Mouse (Mus musculus): Measurements from ENCODE around the gene Pum3. TPM values are rescaled to one million over a fixed set of nuclear protein-coding genes. Genes with fewer than 3 reads are reported as not detected.
"Not testable (repeated sequence)": the region's sequence is repeated elsewhere in the genome, so short reads cannot be mapped to it uniquely, and the experiment has no call there.

Gene Pum3
- polyA plus RNA-seq, 1 experiment from 2014 or later, result 80.7 TPM

DNA sequence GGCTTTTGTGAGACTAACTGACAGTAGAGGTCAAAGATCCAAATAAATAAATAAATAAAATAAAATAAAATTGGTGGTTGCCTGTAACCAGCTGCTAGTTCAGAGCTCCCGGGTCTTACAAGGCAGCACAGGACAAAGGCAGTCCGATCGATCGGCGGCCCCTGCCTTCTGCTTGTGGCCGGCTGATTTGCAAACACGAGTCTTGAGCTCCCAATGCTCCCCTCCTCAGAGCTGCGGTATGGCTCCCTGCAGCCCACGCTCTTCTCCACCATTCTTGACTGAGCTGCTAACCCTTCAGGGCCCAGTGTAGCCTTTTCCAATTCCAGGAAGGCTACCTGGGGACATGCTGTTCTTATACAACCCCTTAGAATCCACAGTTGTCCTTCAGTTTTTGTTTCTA is 31.8 kb downstream of the Pum3 start:
- WGBS, result 89% methylated on average over 9 of the region's 9 CpGs
- H3K4me2 ChIP-seq, result no peak overlapping the region
- ATAC-seq (ENCODE audit: low FRiP score) (no peak), DNase-seq (ENCODE audit: low spot score, missing footprints) (peak; percentile 69)
- H3K27ac ChIP-seq (ENCODE audit: low read depth, low read length), result no peak overlapping the region
- no peak overlapping the region for H3K9ac ChIP-seq (ENCODE audit: low read length)
- H3K4me3 ChIP-seq (ENCODE audit: low read depth, low read length), result no peak overlapping the region
- H3K9me3 ChIP-seq (ENCODE audit: control insufficient read depth, low read length), result no peaks in the 10 kb centered on the region
- no peaks in the 10 kb centered on the region for H3K27me3 ChIP-seq (ENCODE audit: control insufficient read depth, insufficient read depth, low read length)
- H3K36me3 ChIP-seq (ENCODE audit: control insufficient read depth, insufficient read depth, low read length), result peaks cover 5% of the 10 kb centered on the region; the same call in 1 of the 2 replicates
- H3K4me1 ChIP-seq (ENCODE audit: control insufficient read depth, insufficient read depth, low read length), result no peaks in the 10 kb centered on the region

DNA sequence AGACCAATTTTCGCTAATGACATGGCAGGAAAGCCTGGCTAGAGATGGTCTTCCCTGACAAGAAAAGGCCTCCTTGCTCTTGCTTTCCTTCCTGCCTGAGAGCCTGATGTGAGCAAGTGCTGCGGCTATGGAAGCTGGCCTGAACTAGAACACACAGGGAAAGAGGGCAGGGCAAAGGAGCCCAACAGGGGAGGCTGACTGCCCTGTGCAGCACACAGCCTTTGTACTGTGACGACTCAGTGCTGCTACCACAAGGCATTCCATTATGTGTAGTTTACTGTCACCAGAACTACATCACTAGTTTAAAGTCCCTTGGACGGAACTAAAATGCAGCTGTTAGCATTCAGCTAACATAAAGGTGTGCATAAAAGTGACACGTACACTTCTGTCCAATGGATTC is 32.4 kb downstream of the Pum3 start:
- Histone ChIP-seq H3K4me2 (no peak overlapping the region), H3K4me1 (ENCODE audit: control insufficient read depth, insufficient read depth, low read length) (no peaks in the 10 kb centered on the region), H3K27me3 (ENCODE audit: control insufficient read depth, insufficient read depth, low read length) (no peaks in the 10 kb centered on the region), H3K4me3 (ENCODE audit: low read depth, low read length) (no peak overlapping the region), H3K9ac (ENCODE audit: low read length) (no peak overlapping the region), H3K27ac (ENCODE audit: low read depth, low read length) (no peak overlapping the region), H3K36me3 (ENCODE audit: control insufficient read depth, insufficient read depth, low read length) (peaks cover 5% of the 10 kb centered on the region; the same call in 1 of the 2 replicates), H3K9me3 (ENCODE audit: control insufficient read depth, low read length) (no peaks in the 10 kb centered on the region)
- ATAC-seq (ENCODE audit: low FRiP score), result no peak
- DNase-seq (ENCODE audit: low spot score, missing footprints), result no peak
- WGBS, result 91% methylated on average over 5 of the region's 5 CpGs

DNA sequence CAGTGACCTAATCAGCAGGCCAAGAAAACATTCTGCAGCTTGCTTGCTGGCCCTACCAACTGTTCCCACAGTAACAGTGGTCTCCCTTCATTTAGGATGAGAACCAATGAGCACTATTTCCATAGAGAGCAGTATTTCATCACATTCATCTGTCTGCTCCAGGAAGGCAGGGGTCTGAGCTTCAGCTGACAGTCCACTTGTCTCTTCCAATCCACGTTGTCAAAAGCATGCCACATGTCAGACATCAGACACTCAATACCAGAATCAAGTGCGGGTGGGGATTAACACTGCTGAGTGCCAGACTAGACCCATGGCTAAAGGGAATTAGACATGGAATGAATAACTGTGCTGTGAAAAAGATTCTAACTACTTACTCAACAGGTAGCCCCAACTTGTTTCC is 32.9 kb downstream of the Pum3 start:
- H3K36me3 ChIP-seq (ENCODE audit: control insufficient read depth, insufficient read depth, low read length), result peaks cover 5% of the 10 kb centered on the region; the same call in 1 of the 2 replicates
- H3K9me3 ChIP-seq (ENCODE audit: control insufficient read depth, low read length), result no peaks in the 10 kb centered on the region
- H3K4me2 ChIP-seq, result no peak overlapping the region
- DNase-seq (ENCODE audit: low spot score, missing footprints), result no peak
- 84% methylated on average over 2 of the region's 2 CpGs for WGBS
- ATAC-seq (ENCODE audit: low FRiP score), result no peak
- H3K27ac ChIP-seq (ENCODE audit: low read depth, low read length), result no peak overlapping the region
- no peak overlapping the region for H3K4me3 ChIP-seq (ENCODE audit: low read depth, low read length)
- no peak overlapping the region for H3K9ac ChIP-seq (ENCODE audit: low read length)
- no peaks in the 10 kb centered on the region for H3K4me1 ChIP-seq (ENCODE audit: control insufficient read depth, insufficient read depth, low read length)
- no peaks in the 10 kb centered on the region for H3K27me3 ChIP-seq (ENCODE audit: control insufficient read depth, insufficient read depth, low read length)

DNA sequence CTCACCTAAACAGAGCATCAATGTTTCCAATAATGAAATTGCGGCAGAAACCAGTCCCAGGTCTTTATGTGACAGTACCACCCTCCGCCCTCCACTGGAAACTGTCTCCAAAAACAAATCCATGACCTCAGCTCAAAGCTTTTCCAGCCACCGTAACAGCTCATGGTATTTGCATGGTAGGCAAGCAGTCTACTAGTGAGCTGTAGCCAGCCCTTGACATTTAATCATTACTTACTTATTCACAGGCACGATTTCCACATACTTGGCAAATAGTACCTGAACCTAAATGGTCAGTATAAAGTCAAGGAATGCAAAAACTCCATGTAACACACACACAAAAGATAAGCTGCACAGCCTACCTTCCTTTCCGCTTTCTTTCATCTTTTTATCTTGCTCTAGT is 33.7 kb downstream of the Pum3 start:
- H3K36me3 ChIP-seq (ENCODE audit: control insufficient read depth, insufficient read depth, low read length), result peaks cover 3% of the 10 kb centered on the region; the same call in 1 of the 2 replicates
- 93% methylated on average over 5 of the region's 5 CpGs for WGBS

DNA sequence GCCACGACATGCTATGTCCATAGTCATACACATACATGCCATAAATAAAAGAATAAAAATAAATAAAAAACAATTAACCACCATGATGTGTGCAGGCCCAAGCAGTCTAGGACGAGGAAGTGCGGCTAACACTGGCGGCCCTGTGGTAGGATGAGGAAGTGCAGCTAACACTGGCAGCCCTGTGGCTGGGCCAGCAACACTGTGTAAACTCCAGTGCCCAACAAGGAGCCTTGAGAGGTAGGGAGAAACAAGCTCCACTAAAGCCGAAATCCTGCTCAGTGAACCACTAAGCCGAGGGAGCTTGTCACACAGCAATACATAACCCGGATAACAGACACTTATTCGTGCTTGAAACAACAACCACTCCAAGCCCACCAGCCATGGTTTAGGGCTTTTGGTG is 34.1 kb downstream of the Pum3 start:
- ATAC-seq (ENCODE audit: low FRiP score), result 0 out of 2 replicates have a peak, but pooled peaks have one; percentile 5
- 89% methylated on average over 8 of the region's 8 CpGs for WGBS
- Histone ChIP-seq H3K4me1 (ENCODE audit: control insufficient read depth, insufficient read depth, low read length) (no peaks in the 10 kb centered on the region), H3K4me2 (no peak overlapping the region), H3K27me3 (ENCODE audit: control insufficient read depth, insufficient read depth, low read length) (no peaks in the 10 kb centered on the region), H3K27ac (ENCODE audit: low read depth, low read length) (no peak overlapping the region), H3K9me3 (ENCODE audit: control insufficient read depth, low read length) (no peaks in the 10 kb centered on the region), H3K9ac (ENCODE audit: low read length) (no peak overlapping the region), H3K4me3 (ENCODE audit: low read depth, low read length) (no peak overlapping the region), H3K36me3 (ENCODE audit: control insufficient read depth, insufficient read depth, low read length) (peaks cover 2% of the 10 kb centered on the region; the same call in 1 of the 2 replicates)
- peak; percentile 49 for DNase-seq (ENCODE audit: low spot score, missing footprints)

More for the DNA sequence above, 33.7 kb downstream of the Pum3 start:
- Histone ChIP-seq H3K27ac (ENCODE audit: low read depth, low read length) (no peak overlapping the region), H3K4me3 (ENCODE audit: low read depth, low read length) (no peak overlapping the region), H3K9me3 (ENCODE audit: control insufficient read depth, low read length) (no peaks in the 10 kb centered on the region), H3K4me2 (no peak overlapping the region), H3K4me1 (ENCODE audit: control insufficient read depth, insufficient read depth, low read length) (no peaks in the 10 kb centered on the region), H3K27me3 (ENCODE audit: control insufficient read depth, insufficient read depth, low read length) (no peaks in the 10 kb centered on the region), H3K9ac (ENCODE audit: low read length) (no peak overlapping the region)
- DNase-seq (ENCODE audit: low spot score, missing footprints) (peak; percentile 75), ATAC-seq (ENCODE audit: low FRiP score) (no peak)

DNA sequence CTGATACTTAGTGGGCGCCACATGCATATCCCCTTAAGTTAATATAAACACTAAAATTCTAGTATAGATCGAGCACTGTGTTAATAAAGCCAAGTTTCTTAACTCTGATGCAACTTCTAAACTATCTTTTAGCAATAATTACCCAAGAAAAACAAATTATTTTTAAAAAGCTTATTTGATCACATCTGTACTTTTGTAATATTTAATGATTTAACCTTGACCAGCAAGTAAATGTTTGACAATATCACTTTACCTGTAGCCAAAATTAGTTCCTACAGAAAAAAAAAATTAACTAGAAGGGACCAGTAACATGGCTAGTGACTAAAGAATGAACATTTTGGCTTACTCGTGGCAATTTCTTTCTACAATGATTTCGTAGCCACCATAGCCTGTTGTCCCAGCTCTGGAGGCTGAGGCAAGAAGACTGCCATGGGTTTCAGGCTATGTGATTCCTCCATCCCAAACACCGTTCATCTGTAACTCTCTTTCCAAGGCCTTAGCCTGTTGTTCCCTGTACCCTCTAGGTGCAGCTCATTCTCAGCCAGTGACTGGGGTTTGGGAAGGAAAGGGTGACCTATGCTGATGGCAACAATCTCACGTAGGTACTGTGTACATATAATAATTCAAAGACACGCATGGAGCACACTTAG is 35.2 kb downstream of the Pum3 start:
- no peaks in the 10 kb centered on the region for H3K9me3 ChIP-seq (ENCODE audit: control insufficient read depth, low read length)
- H3K27ac ChIP-seq (ENCODE audit: low read depth, low read length), result no peak overlapping the region
- no peaks in the 10 kb centered on the region for H3K4me1 ChIP-seq (ENCODE audit: control insufficient read depth, insufficient read depth, low read length)
- H3K4me2 ChIP-seq, result no peak overlapping the region
- ATAC-seq (ENCODE audit: low FRiP score), result no peak
- no peak overlapping the region for H3K9ac ChIP-seq (ENCODE audit: low read length)
- no peak overlapping the region for H3K4me3 ChIP-seq (ENCODE audit: low read depth, low read length)
- no peaks in the 10 kb centered on the region for H3K27me3 ChIP-seq (ENCODE audit: control insufficient read depth, insufficient read depth, low read length)
- peak; percentile 73 for DNase-seq (ENCODE audit: low spot score, missing footprints)
- H3K36me3 ChIP-seq (ENCODE audit: control insufficient read depth, insufficient read depth, low read length), result peaks cover 6% of the 10 kb centered on the region; the same call in 1 of the 2 replicates
- WGBS, result 94% methylated on average over 7 of the region's 7 CpGs

DNA sequence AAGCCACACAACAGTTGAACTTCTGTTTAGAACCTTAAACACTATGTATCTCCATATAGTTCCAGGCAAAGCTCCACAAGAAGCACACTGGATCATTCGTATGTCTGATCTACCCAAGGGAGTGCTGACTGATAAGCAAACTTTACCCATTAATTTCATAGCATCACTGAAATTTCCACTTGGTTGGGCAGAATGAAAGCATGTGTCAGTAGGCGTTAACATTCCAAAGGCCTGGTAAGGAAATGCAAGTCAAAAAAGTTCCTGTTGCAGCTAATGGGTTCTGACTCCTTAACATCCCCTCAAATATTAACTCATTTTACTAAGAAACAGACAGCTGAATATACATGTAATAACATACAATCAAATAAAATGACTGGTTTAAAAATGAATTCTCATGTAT is 37.2 kb downstream of the Pum3 start:
- Histone ChIP-seq H3K4me1 (ENCODE audit: control insufficient read depth, insufficient read depth, low read length) (no peaks in the 10 kb centered on the region), H3K4me2 (no peak overlapping the region), H3K27ac (ENCODE audit: low read depth, low read length) (no peak overlapping the region), H3K9me3 (ENCODE audit: control insufficient read depth, low read length) (no peaks in the 10 kb centered on the region), H3K27me3 (ENCODE audit: control insufficient read depth, insufficient read depth, low read length) (no peaks in the 10 kb centered on the region), H3K9ac (ENCODE audit: low read length) (no peak overlapping the region), H3K36me3 (ENCODE audit: control insufficient read depth, insufficient read depth, low read length) (peaks cover 9% of the 10 kb centered on the region; the same call in 1 of the 2 replicates), H3K4me3 (ENCODE audit: low read depth, low read length) (no peak overlapping the region)
- WGBS, result 91% methylated on average over 2 of the region's 2 CpGs
- ATAC-seq (ENCODE audit: low FRiP score) (no peak), DNase-seq (ENCODE audit: low spot score, missing footprints) (peak; percentile 4)

DNA sequence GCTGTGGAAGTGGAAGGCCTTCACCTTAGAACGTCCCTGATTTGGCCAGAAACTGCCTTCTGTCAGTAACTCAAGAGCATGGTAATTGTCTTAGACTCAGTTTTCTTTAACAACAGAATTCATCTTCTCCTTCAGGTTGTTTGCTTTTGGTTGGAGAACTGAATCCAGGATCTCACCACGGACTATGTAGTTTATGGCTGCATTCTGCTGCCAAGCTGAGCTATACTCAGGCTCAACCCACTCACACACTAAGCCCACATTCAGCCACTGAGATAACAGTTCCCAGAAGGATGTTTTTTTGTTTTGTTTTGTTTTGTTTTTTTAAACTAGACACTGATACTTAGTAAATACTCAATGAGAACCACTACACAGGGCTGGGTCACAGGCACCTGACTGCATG is 38.3 kb downstream of the Pum3 start:
- ATAC-seq (ENCODE audit: low FRiP score) (no peak), DNase-seq (ENCODE audit: low spot score, missing footprints) (peak; percentile 21)
- H3K27me3 ChIP-seq (ENCODE audit: control insufficient read depth, insufficient read depth, low read length), result no peaks in the 10 kb centered on the region
- peaks cover 7% of the 10 kb centered on the region; the same call in 1 of the 2 replicates for H3K36me3 ChIP-seq (ENCODE audit: control insufficient read depth, insufficient read depth, low read length)
- H3K9me3 ChIP-seq (ENCODE audit: control insufficient read depth, low read length), result no peaks in the 10 kb centered on the region
- no peak overlapping the region for H3K27ac ChIP-seq (ENCODE audit: low read depth, low read length)
- no peak overlapping the region for H3K4me3 ChIP-seq (ENCODE audit: low read depth, low read length)
- H3K4me1 ChIP-seq (ENCODE audit: control insufficient read depth, insufficient read depth, low read length), result no peaks in the 10 kb centered on the region
- 91% methylated on average over 2 of the region's 2 CpGs for WGBS
- H3K4me2 ChIP-seq, result no peak overlapping the region
- H3K9ac ChIP-seq (ENCODE audit: low read length), result no peak overlapping the region

DNA sequence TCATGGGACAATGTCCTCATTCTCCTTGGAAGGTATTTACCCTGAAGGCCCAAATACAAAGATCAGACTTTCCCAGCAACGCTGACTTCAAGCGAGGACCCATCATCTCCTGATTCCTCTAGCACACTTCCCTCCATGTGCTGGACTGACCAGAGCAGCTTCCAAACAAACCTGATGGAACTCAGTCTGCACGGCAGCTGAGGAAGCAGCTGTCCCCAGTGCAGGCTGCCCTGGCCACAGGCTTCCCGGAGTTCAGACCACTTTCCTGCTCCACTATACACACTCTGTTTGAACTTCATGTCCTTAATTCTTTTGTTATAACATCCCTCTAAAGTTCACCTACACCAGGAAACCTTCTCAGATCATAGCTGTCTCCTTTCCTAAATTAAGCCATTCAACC is 40.1 kb downstream of the Pum3 start:
- not testable (repeated sequence) for H3K27me3 ChIP-seq (ENCODE audit: control insufficient read depth, insufficient read depth, low read length); H3K4me3 ChIP-seq (ENCODE audit: low read depth, low read length); H3K9ac ChIP-seq (ENCODE audit: low read length); H3K9me3 ChIP-seq (ENCODE audit: control insufficient read depth, low read length); H3K27ac ChIP-seq (ENCODE audit: low read depth, low read length); ATAC-seq (ENCODE audit: low FRiP score); H3K4me2 ChIP-seq; H3K4me1 ChIP-seq (ENCODE audit: control insufficient read depth, insufficient read depth, low read length)
- 92% methylated on average over 4 of the region's 4 CpGs for WGBS
- peak; percentile 71 for DNase-seq (ENCODE audit: low spot score, missing footprints)
- peaks cover 11% of the 10 kb centered on the region; the same call in 1 of the 2 replicates for H3K36me3 ChIP-seq (ENCODE audit: control insufficient read depth, insufficient read depth, low read length)
